Mouse (Mus musculus): ENCODE measurements around the gene Zdhhc7. TPM values are rescaled to one million over a fixed set of nuclear protein-coding genes. Genes with fewer than 3 reads are reported as not detected.
A peak's percentile ranks its signal among the peaks of the same experiment; 100 is the strongest.

Gene Zdhhc7
- polyA plus RNA-seq, 1 experiment from 2014 or later, result 32.6 TPM

DNA sequence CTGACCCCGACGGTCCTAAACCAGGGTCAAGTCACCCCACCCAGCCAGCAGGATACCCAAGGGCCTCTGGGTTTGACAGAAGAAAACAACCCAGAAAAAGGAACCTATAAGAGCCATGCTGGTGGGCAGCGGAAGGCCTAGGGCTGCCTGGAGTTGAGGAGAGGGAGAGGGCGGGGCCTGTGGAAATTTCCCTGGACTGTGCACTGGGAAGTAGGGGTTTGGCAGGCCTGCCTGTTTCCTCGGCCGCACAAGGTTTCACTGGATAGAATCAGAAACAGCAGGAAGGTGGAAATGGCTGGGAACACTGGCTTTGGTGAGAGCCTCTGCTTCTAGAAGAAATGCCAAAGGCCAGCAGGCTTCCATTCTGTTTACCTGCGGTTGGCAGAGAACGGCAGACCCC, 28.5 kb downstream of the Zdhhc7 start:
- Histone ChIP-seq H3K4me2 (ENCODE audit: low read depth, low read length) (no peak overlapping the region), H3K4me3 (ENCODE audit: low read depth, low read length) (no peak overlapping the region), H3K9me3 (ENCODE audit: control insufficient read depth, low read length) (no peaks in the 10 kb centered on the region), H3K36me3 (ENCODE audit: control insufficient read depth, insufficient read depth, low read length) (no peaks in the 10 kb centered on the region), H3K27ac (replicated peaks; ENCODE audit: low read depth, low read length) (no peak overlapping the region), H3K9ac (ENCODE audit: low read depth, low read length) (0 out of 2 replicates have a peak overlapping the region, but pooled peaks have one; percentile 28), H3K4me1 (ENCODE audit: control insufficient read depth, insufficient read depth, low read length) (no peaks in the 10 kb centered on the region; the same call in none of the 2 replicates), H3K27me3 (replicated peaks; ENCODE audit: control insufficient read depth, insufficient read depth, low read length) (no peaks in the 10 kb centered on the region)
- ATAC-seq (ENCODE audit: low read depth) (no peak), DNase-seq (ENCODE audit: low spot score) (peak; percentile 32)
- WGBS, result 69% methylated on average over 8 of the region's 8 CpGs

DNA sequence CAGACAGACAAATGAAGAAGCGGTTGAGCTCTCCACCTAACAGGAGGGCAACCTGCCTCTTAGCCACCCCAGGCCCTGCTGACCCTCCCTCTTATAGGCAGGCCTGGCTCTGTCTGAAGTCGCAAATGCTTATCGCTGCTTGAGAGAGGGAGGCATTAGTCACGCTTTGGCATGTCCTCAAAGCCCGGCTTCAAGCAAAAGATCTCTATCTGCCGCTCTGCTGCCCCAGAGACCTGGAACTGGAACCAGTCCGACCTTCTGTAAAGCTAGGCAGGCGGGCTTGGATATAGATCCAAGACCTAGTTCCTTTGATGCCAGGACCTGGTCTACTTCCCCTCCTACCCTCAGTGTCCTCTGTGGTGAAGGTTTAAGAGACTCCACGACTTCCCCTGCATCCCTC, 29.0 kb downstream of the Zdhhc7 start:
- 62% methylated on average over 9 of the region's 9 CpGs for WGBS
- Histone ChIP-seq H3K4me1 (ENCODE audit: control insufficient read depth, insufficient read depth, low read length) (no peaks in the 10 kb centered on the region; the same call in none of the 2 replicates), H3K9ac (ENCODE audit: low read depth, low read length) (no peak overlapping the region), H3K4me2 (ENCODE audit: low read depth, low read length) (no peak overlapping the region), H3K27me3 (replicated peaks; ENCODE audit: control insufficient read depth, insufficient read depth, low read length) (no peaks in the 10 kb centered on the region), H3K36me3 (ENCODE audit: control insufficient read depth, insufficient read depth, low read length) (no peaks in the 10 kb centered on the region), H3K9me3 (ENCODE audit: control insufficient read depth, low read length) (no peaks in the 10 kb centered on the region), H3K27ac (replicated peaks; ENCODE audit: low read depth, low read length) (no peak overlapping the region), H3K4me3 (ENCODE audit: low read depth, low read length) (no peak overlapping the region)
- DNase-seq (ENCODE audit: low spot score), result no peak
- ATAC-seq (ENCODE audit: low read depth), result no peak

DNA sequence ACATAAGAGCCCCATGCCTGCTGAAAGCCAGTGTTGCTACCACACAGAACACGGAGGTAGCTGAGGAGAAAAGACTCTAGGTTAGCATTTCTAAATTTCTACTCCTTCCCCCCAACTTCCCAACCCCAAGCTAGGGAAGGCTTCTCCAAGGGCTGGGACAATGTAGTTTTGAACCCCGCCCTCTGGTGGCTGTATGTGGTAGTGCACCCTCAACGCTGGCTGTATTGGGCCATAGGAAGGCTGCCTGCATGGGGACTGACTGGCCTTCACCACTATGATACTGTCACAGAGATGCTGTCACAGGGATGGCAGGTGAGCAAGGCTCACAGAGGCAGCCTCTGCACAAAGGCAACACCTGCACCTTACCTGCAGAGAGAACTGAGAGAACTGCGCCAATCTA, 29.6 kb downstream of the Zdhhc7 start:
- DNase-seq (ENCODE audit: low spot score) (peak; percentile 72), ATAC-seq (ENCODE audit: low read depth) (peak; percentile 71; the same call in 1 of the 2 replicates)
- Histone ChIP-seq H3K9me3 (ENCODE audit: control insufficient read depth, low read length) (no peaks in the 10 kb centered on the region), H3K4me3 (ENCODE audit: low read depth, low read length) (no peak overlapping the region), H3K27ac (replicated peaks; ENCODE audit: low read depth, low read length) (no peak overlapping the region), H3K9ac (ENCODE audit: low read depth, low read length) (no peak overlapping the region), H3K4me1 (ENCODE audit: control insufficient read depth, insufficient read depth, low read length) (no peaks in the 10 kb centered on the region; the same call in none of the 2 replicates), H3K27me3 (replicated peaks; ENCODE audit: control insufficient read depth, insufficient read depth, low read length) (no peaks in the 10 kb centered on the region), H3K4me2 (ENCODE audit: low read depth, low read length) (no peak overlapping the region), H3K36me3 (ENCODE audit: control insufficient read depth, insufficient read depth, low read length) (no peaks in the 10 kb centered on the region)
- 27% methylated on average over 4 of the region's 4 CpGs for WGBS

DNA sequence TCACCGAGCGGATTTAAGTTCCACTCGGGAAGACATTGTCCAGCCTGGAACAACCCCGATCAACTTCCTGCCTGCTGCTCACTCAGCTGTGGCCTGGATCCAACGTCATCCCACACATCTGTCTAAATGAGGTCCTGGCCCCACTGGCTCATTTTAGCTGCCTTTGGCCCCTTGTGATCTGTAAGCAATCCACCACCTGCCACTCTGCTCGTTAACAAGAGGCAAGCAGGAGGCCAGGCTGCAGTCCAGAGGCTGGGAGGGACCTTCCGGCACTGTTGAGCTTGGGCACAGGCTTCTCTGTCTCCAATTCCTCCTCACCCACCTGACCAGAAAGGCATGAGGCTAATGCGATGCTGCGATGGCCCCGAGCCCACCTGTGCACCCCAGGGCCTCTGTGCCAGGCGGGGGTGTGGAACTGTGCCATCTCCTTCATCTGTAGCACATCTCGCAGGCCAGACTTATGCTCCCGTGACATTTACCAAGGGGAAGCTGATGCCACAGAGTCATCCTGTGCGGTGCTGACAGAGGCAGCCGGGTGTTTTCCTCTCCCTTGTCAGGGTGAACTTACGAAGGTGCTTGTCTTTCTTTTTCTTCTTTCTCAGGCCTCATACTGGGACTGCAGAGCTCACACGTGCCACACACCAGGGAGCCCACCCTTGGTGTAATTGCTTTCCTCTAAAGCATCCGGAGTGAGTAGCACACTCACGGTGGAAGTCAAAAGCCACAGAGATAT, 33.2 kb downstream of the Zdhhc7 start:
- no peak overlapping the region for H3K4me2 ChIP-seq (ENCODE audit: low read depth, low read length)
- no peak overlapping the region for H3K27ac ChIP-seq (replicated peaks; ENCODE audit: low read depth, low read length)
- no peak overlapping the region for H3K4me3 ChIP-seq (ENCODE audit: low read depth, low read length)
- H3K4me1 ChIP-seq (ENCODE audit: control insufficient read depth, insufficient read depth, low read length), result no peaks in the 10 kb centered on the region; the same call in none of the 2 replicates
- no peaks in the 10 kb centered on the region for H3K9me3 ChIP-seq (ENCODE audit: control insufficient read depth, low read length)
- H3K27me3 ChIP-seq (replicated peaks; ENCODE audit: control insufficient read depth, insufficient read depth, low read length), result no peaks in the 10 kb centered on the region
- no peaks in the 10 kb centered on the region for H3K36me3 ChIP-seq (ENCODE audit: control insufficient read depth, insufficient read depth, low read length)
- WGBS, result 45% methylated on average over 19 of the region's 19 CpGs
- peak; percentile 52 for DNase-seq (ENCODE audit: low spot score)
- 0 out of 2 replicates have a peak, but pooled peaks have one; percentile 20 for ATAC-seq (ENCODE audit: low read depth)
- H3K9ac ChIP-seq (ENCODE audit: low read depth, low read length), result no peak overlapping the region

DNA sequence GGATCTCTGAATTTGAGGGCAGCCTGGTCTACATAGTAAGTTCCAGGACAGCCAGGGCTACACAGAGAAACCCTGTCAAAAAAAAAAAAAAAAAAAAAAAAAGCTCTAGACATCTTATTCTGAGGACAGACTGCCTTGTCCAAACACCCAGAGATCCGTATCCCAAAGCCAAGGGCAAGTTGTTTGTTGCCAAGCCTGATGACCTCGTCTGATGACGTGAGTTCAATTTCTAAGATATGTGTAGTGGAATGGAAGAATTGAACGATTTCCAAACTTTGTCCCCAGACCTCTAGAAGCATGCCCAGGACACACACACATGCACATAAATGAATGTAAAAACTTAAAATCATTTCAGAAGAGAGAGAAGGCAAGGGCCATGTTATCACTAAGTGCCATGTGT, 35.1 kb downstream of the Zdhhc7 start:
- no peak overlapping the region for H3K4me3 ChIP-seq (ENCODE audit: low read depth, low read length)
- H3K4me1 ChIP-seq (ENCODE audit: control insufficient read depth, insufficient read depth, low read length), result no peaks in the 10 kb centered on the region; the same call in 1 of the 2 replicates
- no peaks in the 10 kb centered on the region for H3K27me3 ChIP-seq (replicated peaks; ENCODE audit: control insufficient read depth, insufficient read depth, low read length)
- no peak overlapping the region for H3K9ac ChIP-seq (ENCODE audit: low read depth, low read length)
- 70% methylated on average over 4 of the region's 4 CpGs for WGBS
- ATAC-seq (ENCODE audit: low read depth), result no peak
- no peak overlapping the region for H3K4me2 ChIP-seq (ENCODE audit: low read depth, low read length)
- H3K27ac ChIP-seq (replicated peaks; ENCODE audit: low read depth, low read length), result no peak overlapping the region
- no peak for DNase-seq (ENCODE audit: low spot score)
- H3K9me3 ChIP-seq (ENCODE audit: control insufficient read depth, low read length), result no peaks in the 10 kb centered on the region
- H3K36me3 ChIP-seq (ENCODE audit: control insufficient read depth, insufficient read depth, low read length), result no peaks in the 10 kb centered on the region

DNA sequence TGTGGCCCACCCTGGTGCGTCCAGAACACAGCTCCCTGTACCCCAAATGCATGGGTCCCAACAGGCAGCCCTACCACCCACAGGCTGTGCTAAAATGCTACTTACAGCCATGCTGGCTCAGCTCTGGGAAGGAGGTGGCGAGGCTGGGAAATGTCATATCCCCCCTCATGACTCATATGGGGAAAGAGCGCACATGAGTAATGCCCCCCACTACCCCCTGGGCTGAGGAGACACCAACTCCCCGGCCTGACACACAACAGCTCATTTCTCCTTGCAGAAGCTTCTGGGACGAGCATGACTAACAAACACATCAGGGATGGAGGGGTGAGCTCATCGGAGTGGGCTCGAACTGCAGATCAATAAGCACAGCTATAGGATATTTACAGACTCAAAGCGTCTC, 35.7 kb downstream of the Zdhhc7 start:
- no peak overlapping the region for H3K4me3 ChIP-seq (ENCODE audit: low read depth, low read length)
- DNase-seq (ENCODE audit: low spot score) (no peak), ATAC-seq (ENCODE audit: low read depth) (no peak)
- no peaks in the 10 kb centered on the region for H3K27me3 ChIP-seq (replicated peaks; ENCODE audit: control insufficient read depth, insufficient read depth, low read length)
- no peak overlapping the region for H3K4me2 ChIP-seq (ENCODE audit: low read depth, low read length)
- no peak overlapping the region for H3K27ac ChIP-seq (replicated peaks; ENCODE audit: low read depth, low read length)
- H3K9me3 ChIP-seq (ENCODE audit: control insufficient read depth, low read length), result no peaks in the 10 kb centered on the region
- no peak overlapping the region for H3K9ac ChIP-seq (ENCODE audit: low read depth, low read length)
- H3K36me3 ChIP-seq (ENCODE audit: control insufficient read depth, insufficient read depth, low read length), result no peaks in the 10 kb centered on the region
- no peaks in the 10 kb centered on the region; the same call in 1 of the 2 replicates for H3K4me1 ChIP-seq (ENCODE audit: control insufficient read depth, insufficient read depth, low read length)
- WGBS, result 92% methylated on average over 8 of the region's 8 CpGs

DNA sequence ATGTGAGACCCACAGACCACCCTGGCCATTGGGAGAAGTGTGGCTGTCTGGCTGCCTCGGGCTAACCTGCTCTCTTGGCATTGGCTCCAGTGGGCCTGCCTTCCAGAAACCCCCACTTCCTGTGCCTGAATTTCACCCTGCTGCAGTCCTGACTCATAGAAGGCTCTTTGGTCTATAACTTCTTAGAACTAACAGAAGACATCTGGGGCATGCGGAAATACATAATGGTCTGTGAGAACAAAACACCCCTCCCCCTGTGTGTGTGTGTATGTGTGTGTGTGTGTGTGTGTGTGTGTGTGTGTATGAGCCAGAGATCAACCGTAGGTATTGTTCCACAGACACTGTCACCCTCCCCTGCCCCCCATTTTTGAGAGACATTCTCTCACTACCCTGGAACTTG, 38.0 kb downstream of the Zdhhc7 start:
- Histone ChIP-seq H3K4me2 (ENCODE audit: low read depth, low read length) (no peak overlapping the region), H3K9ac (ENCODE audit: low read depth, low read length) (no peak overlapping the region), H3K4me3 (ENCODE audit: low read depth, low read length) (no peak overlapping the region), H3K4me1 (ENCODE audit: control insufficient read depth, insufficient read depth, low read length) (no peaks in the 10 kb centered on the region; the same call in 1 of the 2 replicates), H3K27ac (replicated peaks; ENCODE audit: low read depth, low read length) (no peak overlapping the region), H3K9me3 (ENCODE audit: control insufficient read depth, low read length) (no peaks in the 10 kb centered on the region), H3K27me3 (replicated peaks; ENCODE audit: control insufficient read depth, insufficient read depth, low read length) (no peaks in the 10 kb centered on the region), H3K36me3 (ENCODE audit: control insufficient read depth, insufficient read depth, low read length) (no peaks in the 10 kb centered on the region)
- DNase-seq (ENCODE audit: low spot score) (no peak), ATAC-seq (ENCODE audit: low read depth) (no peak)
- whole genome bisulfite sequencing, result 57% methylated on average over 3 of the region's 3 CpGs

DNA sequence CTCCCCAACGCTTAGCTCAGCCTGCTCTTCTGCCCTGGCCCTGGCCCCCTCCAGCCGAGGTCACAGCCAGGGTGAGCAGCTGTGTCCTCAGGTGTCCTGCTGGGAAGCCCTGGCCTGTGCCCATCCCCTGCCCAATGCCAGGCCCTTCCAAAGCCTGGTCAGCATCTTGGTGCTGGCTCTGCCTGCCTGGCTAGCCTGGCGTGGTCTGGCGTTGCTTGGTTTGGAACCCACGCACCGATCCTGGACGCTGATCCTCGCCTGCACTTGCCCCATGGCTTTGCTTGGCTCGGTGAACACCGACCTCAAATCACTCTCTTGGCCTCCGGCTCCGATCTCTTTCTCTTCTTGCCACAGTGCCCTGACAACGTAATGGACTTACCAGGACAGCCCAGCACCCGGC, 38.5 kb downstream of the Zdhhc7 start:
- Histone ChIP-seq H3K4me3 (ENCODE audit: low read depth, low read length) (no peak overlapping the region), H3K9me3 (ENCODE audit: control insufficient read depth, low read length) (no peaks in the 10 kb centered on the region), H3K4me1 (ENCODE audit: control insufficient read depth, insufficient read depth, low read length) (no peaks in the 10 kb centered on the region), H3K4me2 (ENCODE audit: low read depth, low read length) (no peak overlapping the region), H3K27ac (replicated peaks; ENCODE audit: low read depth, low read length) (no peak overlapping the region), H3K27me3 (replicated peaks; ENCODE audit: control insufficient read depth, insufficient read depth, low read length) (no peaks in the 10 kb centered on the region), H3K36me3 (ENCODE audit: control insufficient read depth, insufficient read depth, low read length) (no peaks in the 10 kb centered on the region), H3K9ac (ENCODE audit: low read depth, low read length) (no peak overlapping the region)
- ATAC-seq (ENCODE audit: low read depth) (no peak), DNase-seq (ENCODE audit: low spot score) (no peak)
- 94% methylated on average over 13 of the region's 14 CpGs for WGBS

DNA sequence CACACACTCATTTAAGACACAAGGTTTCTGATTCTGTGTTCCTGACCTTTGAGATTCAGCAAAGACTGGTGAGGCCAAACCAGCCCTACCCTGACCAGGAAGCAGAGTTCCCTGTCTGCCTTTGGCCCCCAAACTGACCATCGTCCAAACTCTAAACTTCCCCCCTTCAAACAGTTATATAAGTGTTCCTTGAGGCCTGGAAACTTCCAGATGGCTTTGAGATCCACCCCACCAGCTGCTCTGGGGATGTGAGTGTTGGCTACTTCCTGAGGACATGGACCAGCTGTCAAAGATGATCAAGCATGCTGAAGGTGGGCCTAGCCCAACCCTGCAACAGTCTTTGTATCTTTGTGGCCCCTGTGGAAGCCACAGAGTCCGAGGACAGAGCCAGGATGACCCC, 44.2 kb downstream of the Zdhhc7 start:
- H3K9ac ChIP-seq (ENCODE audit: low read depth, low read length), result no peak overlapping the region
- H3K4me1 ChIP-seq (ENCODE audit: control insufficient read depth, insufficient read depth, low read length), result peaks cover 3% of the 10 kb centered on the region; the same call in 1 of the 2 replicates
- H3K9me3 ChIP-seq (ENCODE audit: control insufficient read depth, low read length), result no peaks in the 10 kb centered on the region
- ATAC-seq (ENCODE audit: low read depth) (no peak), DNase-seq (ENCODE audit: low spot score) (no peak)
- no peak overlapping the region for H3K4me2 ChIP-seq (ENCODE audit: low read depth, low read length)
- no peaks in the 10 kb centered on the region for H3K36me3 ChIP-seq (ENCODE audit: control insufficient read depth, insufficient read depth, low read length)
- no peak overlapping the region for H3K4me3 ChIP-seq (ENCODE audit: low read depth, low read length)
- 50% methylated on average over 2 of the region's 2 CpGs for WGBS
- no peak overlapping the region for H3K27ac ChIP-seq (replicated peaks; ENCODE audit: low read depth, low read length)
- no peaks in the 10 kb centered on the region for H3K27me3 ChIP-seq (replicated peaks; ENCODE audit: control insufficient read depth, insufficient read depth, low read length)
